Mouse (Mus musculus) forebrain, postnatal 0 days (tissue): Measurements from ENCODE around the gene Tmem132b. TPM values are rescaled to one million over a fixed set of nuclear protein-coding genes. Genes with fewer than 3 reads are reported as not detected.
A peak's percentile ranks its signal among the peaks of the same experiment; 100 is the strongest.

ENCODE experiments used
- ATAC-seq: fragments of 200-750 bp; cut with Nextera tagmentation; 2 replicates; pipeline ENCODE4 v1.8.0; 2017; ENCODE audit warnings: mild to moderate bottlenecking, moderate library complexity
- DNase-seq: peaks from one replicate; pipeline ENCODE4 v3.0.0-alpha.2; 2015
- H3K27ac ChIP-seq: fragments of 300-500 bp; sonication (generic); 2 replicates; pipeline ENCODE4 v1.5.1; 2014; ENCODE audit warnings: low read depth, mild to moderate bottlenecking, antibody characterized with exemption, low read length, moderate library complexity, mixed read lengths
- H3K27me3 ChIP-seq: fragments of 300-500 bp; sonication (generic); 2 replicates; pipeline ENCODE4 v1.6.1; 2014; ENCODE audit warnings: mild to moderate bottlenecking, low read length, mixed read lengths; ENCODE audit not compliant: insufficient read depth
- H3K36me3 ChIP-seq: fragments of 300-500 bp; sonication (generic); 2 replicates; pipeline ENCODE4 v1.6.1; 2014; ENCODE audit warnings: mild to moderate bottlenecking, moderate library complexity; ENCODE audit not compliant: insufficient read depth
- H3K4me1 ChIP-seq: fragments of 300-500 bp; sonication (generic); 2 replicates; pipeline ENCODE4 v1.6.1; 2014; ENCODE audit warnings: antibody characterized with exemption; ENCODE audit not compliant: insufficient read depth
- H3K4me2 ChIP-seq: fragments of 300-500 bp; sonication (generic); 2 replicates; pipeline ENCODE4 v1.6.1; 2014; ENCODE audit warnings: low read depth, mild to moderate bottlenecking, moderate library complexity
- H3K4me3 ChIP-seq: fragments of 300-500 bp; sonication (generic); 2 replicates; pipeline ENCODE4 v1.5.1; 2014; ENCODE audit warnings: low read depth, low read length, mixed read lengths
- H3K9ac ChIP-seq: fragments of 300-500 bp; sonication (generic); 2 replicates; pipeline ENCODE4 v1.6.1; 2014; ENCODE audit warnings: mild to moderate bottlenecking
- H3K9me3 ChIP-seq: fragments of 300-500 bp; sonication (generic); 2 replicates; pipeline ENCODE4 v1.6.1; 2016; ENCODE audit warnings: low read length
- CTCF ChIP-seq: sonication (generic); IDR thresholded peaks from 2 replicates; pipeline ENCODE4 v1.5.1; 2016; ENCODE audit warnings: antibody characterized with exemption, control low read depth, low read depth
- WGBS: fragments of 180-500 bp; shearing (Covaris S2); extraction: QIAGEN DNeasy Blood & Tissue Kit; methylation state at CpG from one replicate; pipeline ENCODE4 v1.1.7; 2014; 5-methylcytosine and 5-hydroxymethylcytosine counted together
- polyA plus RNA-seq: library from polyadenylated mRNA; unstranded; fragments of >200 nt; fragmentation: Nextera tagmentation; extraction: Ambion mirVana; gene quantifications from 2 replicates; pipeline ENCODE4 v1.2.1, GENCODE M21; 2015
- total RNA-seq: library from RNA; depleted of rRNA; stranded (reverse); fragments of >200 nt; gene quantifications from 2 replicates; pipeline ENCODE4 v1.2.3, GENCODE M21; 2014

Tmem132b gene
- total and polyA plus RNA-seq, 2 experiments from 2014 or later, result 7.8 to 48.9 TPM

DNA sequence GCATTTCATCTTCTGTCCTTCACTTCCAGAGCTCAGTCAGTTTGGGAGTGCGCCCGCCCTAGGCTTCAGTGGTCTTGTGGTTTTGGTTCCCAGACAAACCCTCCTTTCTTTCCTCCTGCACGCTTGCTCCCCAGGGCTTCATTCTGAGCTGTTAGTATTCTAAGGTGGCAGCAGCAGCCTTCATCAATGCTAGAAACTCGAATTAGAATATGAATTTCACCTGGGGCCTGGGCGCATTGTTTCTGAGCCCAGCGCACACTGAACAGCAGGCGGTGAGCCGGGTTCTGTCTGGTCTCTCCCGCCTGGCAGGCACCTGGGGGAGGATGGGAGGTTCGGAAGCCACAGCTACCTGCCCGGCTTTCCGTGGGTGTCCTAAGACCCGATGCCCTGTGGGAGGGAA lies 14.7 kb downstream of the Tmem132b start:
- no peak for DNase-seq
- H3K27me3 ChIP-seq, result no peaks in the 10 kb centered on the region
- no peak overlapping the region for H3K4me2 ChIP-seq
- WGBS, result 24% methylated on average over 13 of the region's 13 CpGs
- H3K4me3 ChIP-seq, result no peak overlapping the region
- no peaks in the 10 kb centered on the region for H3K4me1 ChIP-seq
- H3K9ac ChIP-seq, result no peak overlapping the region
- H3K9me3 ChIP-seq, result no peaks in the 10 kb centered on the region
- no peak overlapping the region for H3K27ac ChIP-seq
- no peak for ATAC-seq
- H3K36me3 ChIP-seq, result no peaks in the 10 kb centered on the region
- no peak for TF ChIP-seq CTCF

DNA sequence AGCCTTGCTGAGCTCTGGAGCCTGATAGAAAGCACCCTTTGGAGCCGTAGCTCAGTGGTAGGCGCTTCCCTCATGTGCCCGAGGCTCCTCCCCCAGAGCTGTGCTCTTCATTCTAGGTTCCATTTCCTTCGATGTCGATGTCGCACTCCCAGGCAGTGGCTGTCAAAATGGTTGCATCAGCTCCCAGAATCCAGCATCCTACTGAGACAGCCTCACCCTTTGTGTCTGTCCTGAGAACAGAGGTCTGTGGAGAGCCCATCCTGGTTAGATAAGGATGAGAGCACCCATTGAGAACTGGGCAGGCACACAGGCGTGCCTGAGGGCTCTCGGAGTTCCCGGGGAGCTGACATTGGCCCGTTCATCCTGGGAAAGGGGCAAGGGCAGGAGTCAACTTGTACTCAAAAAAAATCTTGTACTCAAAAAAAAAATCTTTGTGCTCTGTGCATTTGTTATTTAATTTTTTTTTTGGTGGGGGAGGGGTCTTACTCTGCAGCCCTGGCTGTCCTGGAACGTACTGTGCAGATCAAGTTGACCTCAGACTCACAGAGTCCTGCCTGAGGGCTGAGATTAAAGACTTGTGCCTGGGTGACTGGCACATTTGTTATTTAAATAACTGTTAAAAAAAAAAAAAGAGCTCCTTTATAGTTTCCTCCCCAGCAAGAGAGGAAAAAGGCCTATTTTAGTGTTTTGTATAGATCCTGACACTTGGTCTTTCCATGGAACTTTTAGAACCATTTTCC lies 18.3 kb downstream of the Tmem132b start:
- H3K27me3 ChIP-seq, result no peaks in the 10 kb centered on the region
- H3K4me3 ChIP-seq, result no peak overlapping the region
- 20% methylated on average over 11 of the region's 11 CpGs for WGBS
- no peak overlapping the region for H3K27ac ChIP-seq
- TF ChIP-seq CTCF, result no peak
- no peak for DNase-seq
- H3K4me1 ChIP-seq, result no peaks in the 10 kb centered on the region
- peak; percentile 55 for ATAC-seq
- no peak overlapping the region for H3K4me2 ChIP-seq
- H3K9ac ChIP-seq, result no peak overlapping the region
- H3K9me3 ChIP-seq, result no peaks in the 10 kb centered on the region
- no peaks in the 10 kb centered on the region for H3K36me3 ChIP-seq

DNA sequence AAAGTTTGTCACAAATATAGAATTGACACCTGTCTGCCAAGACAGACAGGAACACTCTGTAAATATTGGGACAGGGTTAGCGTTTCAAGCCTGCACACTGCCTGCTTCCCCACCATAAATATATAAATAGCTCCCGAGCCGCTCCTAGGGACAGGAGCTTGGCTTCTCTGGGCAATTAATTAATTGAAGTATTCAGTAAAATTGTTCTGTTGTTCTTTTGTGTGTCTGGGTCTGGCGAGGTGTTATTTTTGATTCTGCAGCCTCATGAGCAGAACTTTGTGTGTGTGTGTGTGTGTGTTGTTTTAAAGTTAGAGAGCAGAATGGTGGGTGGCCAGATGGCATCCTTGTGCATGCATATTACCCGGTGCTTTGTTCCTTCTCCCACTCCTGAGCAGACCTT lies 24.2 kb downstream of the Tmem132b start:
- H3K36me3 ChIP-seq, result no peaks in the 10 kb centered on the region
- no peak for DNase-seq
- no peak for ATAC-seq
- no peaks in the 10 kb centered on the region for H3K27me3 ChIP-seq
- no peak overlapping the region for H3K27ac ChIP-seq
- no peaks in the 10 kb centered on the region for H3K9me3 ChIP-seq
- no peak for TF ChIP-seq CTCF
- WGBS, result 58% methylated on average over 5 of the region's 5 CpGs
- no peaks in the 10 kb centered on the region for H3K4me1 ChIP-seq
- H3K4me2 ChIP-seq, result no peak overlapping the region
- H3K4me3 ChIP-seq, result no peak overlapping the region
- H3K9ac ChIP-seq, result no peak overlapping the region

DNA sequence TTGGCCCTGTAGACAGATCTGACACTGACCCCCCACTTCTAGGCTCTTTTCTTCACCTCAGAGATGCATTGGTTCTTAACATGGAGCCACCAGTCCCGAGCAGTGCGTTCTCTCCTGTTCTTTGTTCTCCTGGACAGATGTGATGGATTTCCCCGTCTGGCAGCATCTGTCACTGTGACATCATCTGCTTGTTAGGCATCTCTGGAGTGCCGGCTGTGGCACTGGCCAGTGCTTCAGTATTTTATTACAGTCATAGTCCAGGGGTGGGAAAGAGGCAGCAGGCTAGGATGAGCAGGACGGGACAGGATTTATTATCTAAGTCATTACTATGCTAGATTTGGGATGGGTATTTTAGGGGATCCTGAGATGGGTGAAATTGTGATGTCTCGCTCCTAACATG lies 31.9 kb downstream of the Tmem132b start:
- no peak for TF ChIP-seq CTCF
- Histone ChIP-seq H3K9me3 (no peaks in the 10 kb centered on the region), H3K4me1 (no peaks in the 10 kb centered on the region), H3K27me3 (no peaks in the 10 kb centered on the region), H3K4me3 (no peak overlapping the region), H3K27ac (no peak overlapping the region), H3K36me3 (no peaks in the 10 kb centered on the region), H3K9ac (no peak overlapping the region), H3K4me2 (no peak overlapping the region)
- 67% methylated on average over 6 of the region's 6 CpGs for WGBS
- DNase-seq, result no peak
- ATAC-seq, result no peak

DNA sequence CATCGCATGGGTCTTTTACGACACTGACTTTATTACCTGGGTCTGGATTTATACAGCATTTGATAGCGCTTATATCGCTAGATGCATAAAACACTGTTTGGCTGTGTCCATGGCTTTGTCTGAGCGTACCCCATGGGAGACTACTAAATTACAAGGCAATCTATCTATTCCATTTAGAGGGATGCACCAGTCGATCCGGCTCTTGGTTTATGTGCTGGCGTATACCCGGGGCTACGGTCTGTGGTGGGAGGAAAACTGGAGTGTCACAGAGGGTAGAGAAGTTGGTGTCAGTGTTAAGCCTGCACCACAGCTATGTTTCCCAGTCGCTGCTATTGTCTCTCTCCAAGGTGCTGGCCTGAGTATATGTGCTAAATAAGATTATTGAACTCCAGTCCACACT lies 34.2 kb downstream of the Tmem132b start:
- DNase-seq (no peak), ATAC-seq (no peak)
- Histone ChIP-seq H3K27ac (no peak overlapping the region), H3K4me3 (no peak overlapping the region), H3K27me3 (no peaks in the 10 kb centered on the region), H3K4me1 (no peaks in the 10 kb centered on the region), H3K4me2 (no peak overlapping the region), H3K9ac (no peak overlapping the region), H3K9me3 (no peaks in the 10 kb centered on the region), H3K36me3 (no peaks in the 10 kb centered on the region)
- TF ChIP-seq CTCF, result no peak
- WGBS, result 80% methylated on average over 11 of the region's 11 CpGs

DNA sequence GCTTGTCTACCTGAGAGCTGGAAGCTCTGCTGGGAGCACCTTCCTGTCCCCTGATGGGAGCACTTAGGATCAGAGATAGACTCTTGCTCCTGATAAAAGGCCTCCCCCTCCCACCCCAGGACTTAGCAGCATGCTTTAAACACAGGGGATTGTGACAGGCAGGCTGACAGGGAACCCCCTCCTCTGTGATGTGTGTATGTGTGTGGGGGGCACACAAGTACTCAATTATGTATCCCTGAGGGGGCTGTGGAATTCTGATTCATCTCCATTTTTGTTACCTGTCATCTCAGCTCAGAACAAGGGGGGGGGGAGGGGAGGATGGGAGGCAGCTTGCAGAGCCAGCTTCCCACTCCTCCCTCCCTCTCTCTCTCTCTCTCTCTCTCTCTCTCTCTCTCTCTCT lies 36.9 kb downstream of the Tmem132b start:
- Histone ChIP-seq H3K36me3 (no peaks in the 10 kb centered on the region; the same call in 1 of the 2 replicates), H3K9me3 (no peaks in the 10 kb centered on the region), H3K27ac (no peak overlapping the region), H3K9ac (no peak overlapping the region), H3K4me2 (no peak overlapping the region), H3K27me3 (no peaks in the 10 kb centered on the region), H3K4me3 (no peak overlapping the region), H3K4me1 (no peaks in the 10 kb centered on the region)
- ATAC-seq, result peak; percentile 70; the same call in 1 of the 2 replicates
- no peak for TF ChIP-seq CTCF
- no peak for DNase-seq

DNA sequence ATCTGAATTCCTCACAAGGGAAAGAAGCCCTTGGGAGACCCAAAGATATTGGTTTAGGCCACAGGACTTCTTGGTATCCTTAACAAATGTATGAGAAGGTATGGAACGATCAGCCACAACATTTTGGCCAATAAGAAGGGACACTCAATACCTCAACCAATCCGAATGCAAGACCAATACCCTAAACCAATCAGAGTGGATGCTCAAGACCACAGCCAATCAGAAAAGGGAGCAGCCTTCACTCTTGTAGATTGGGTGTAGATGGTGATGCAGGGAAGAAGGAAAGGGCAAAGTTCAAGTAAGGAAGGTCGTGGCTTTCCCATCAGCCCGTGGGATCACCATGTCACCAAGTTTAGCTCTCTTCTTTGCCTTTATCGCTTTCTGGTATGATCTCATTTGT lies 40.4 kb downstream of the Tmem132b start:
- H3K27ac ChIP-seq, result no peak overlapping the region
- no peak for DNase-seq
- no peaks in the 10 kb centered on the region; the same call in 1 of the 2 replicates for H3K36me3 ChIP-seq
- H3K4me3 ChIP-seq, result no peak overlapping the region
- no peak for ATAC-seq
- 94% methylated on average over 5 of the region's 5 CpGs for WGBS
- no peak for TF ChIP-seq CTCF
- H3K27me3 ChIP-seq, result no peaks in the 10 kb centered on the region
- 0 out of 2 replicates have a peak, but pooled peaks cover under 1% of the 10 kb centered on the region for H3K4me1 ChIP-seq
- H3K9ac ChIP-seq, result no peak overlapping the region
- no peak overlapping the region for H3K4me2 ChIP-seq
- no peaks in the 10 kb centered on the region for H3K9me3 ChIP-seq
